Mouse (Mus musculus) left cerebral cortex, adult 2 months (tissue): ENCODE results near the gene Kat6b. TPM values are rescaled to one million over a fixed set of nuclear protein-coding genes. Genes with fewer than 3 reads are reported as not detected.

ENCODE experiments used
- DNase-seq, 2 experiments: peaks; one replicate each; pipeline ENCODE4 v3.0.0; 2021 to 2022; ENCODE audit warnings: low spot score in 2 of 2, mixed read lengths in 1 of 2; ENCODE audit errors: extremely low spot score in 1 of 2
- H3K27ac ChIP-seq: fragments of 200-600 bp; 2 replicates; pipeline ENCODE4 v1.8.1; 2022
- H3K4me3 ChIP-seq: fragments of 200-600 bp; 2 replicates; pipeline ENCODE4 v1.8.1; 2022
- CTCF ChIP-seq: fragments of 200-600 bp; IDR thresholded peaks from 2 replicates; pipeline ENCODE4 v1.8.1; 2022; ENCODE audit warnings: antibody characterized with exemption, mild to moderate bottlenecking, moderate library complexity
- intact Hi-C: fragments of 180-260 bp; cut with DNase I; formaldehyde crosslinking; loops from one replicate; pipeline ENCODE4 v1.15.1; 2025
- total RNA-seq, 2 experiments: library from RNA; stranded (reverse); gene quantifications; 2 replicates each; pipeline ENCODE4 v1.2.3; 2021

Gene Kat6b
- total RNA-seq, 2 experiments from 2014 or later = 117 to 118 TPM

DNA sequence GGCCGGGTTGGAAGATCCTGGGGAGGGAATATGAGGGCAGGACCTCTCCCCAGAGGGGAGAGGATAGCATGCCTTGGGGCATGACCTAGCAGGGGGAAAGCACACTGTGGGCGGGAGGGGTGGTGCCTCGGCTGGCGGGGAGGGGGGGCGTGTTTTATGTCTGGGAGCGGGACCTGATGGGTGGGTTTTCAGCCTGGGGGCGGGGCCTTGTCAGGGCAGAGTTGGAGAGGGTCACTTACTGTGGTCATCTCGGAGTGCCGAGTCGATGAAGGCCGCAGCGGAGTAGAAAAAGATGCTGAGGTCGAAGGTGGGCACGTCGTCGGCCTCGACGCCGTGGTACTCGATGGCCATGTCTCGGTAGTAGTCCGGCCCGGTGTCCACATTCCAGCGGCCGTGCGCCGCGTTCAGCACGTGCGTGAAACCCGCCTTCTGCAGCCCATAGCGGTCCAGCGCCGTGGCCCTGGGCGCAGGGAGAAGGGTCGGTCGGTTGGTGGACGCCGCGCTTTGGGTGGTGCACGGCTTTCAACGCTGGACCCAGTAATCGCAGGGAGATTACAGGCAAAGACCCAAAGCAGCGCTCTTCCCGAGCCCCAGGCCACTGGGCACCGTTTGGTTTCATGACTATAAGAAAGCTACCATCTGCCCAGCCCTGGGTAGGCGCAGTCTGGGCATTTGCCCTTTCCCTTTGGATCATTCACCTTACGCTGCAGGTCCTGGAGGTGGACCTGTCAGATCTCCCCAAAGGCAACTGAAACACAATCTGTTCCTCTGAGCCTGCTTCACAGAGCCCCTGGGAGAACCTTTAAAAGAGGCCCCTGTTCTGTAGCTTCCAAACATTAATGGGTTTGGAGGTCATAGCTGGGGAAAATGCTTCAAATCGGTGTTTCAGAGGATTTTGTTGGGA lies 205.4 kb downstream of the Kat6b start:
- H3K4me3 ChIP-seq = no peak overlapping the region

GRCm38 (mm10) chr14:21691070-21691469 lies 209.8 kb downstream of the Kat6b start:
- no peak overlapping the region for H3K27ac ChIP-seq
- H3K4me3 ChIP-seq = no peak overlapping the region
- no peak for DNase-seq
- no peak for TF ChIP-seq CTCF
- intact Hi-C loops = no loop called here

More for the DNA sequence above, 205.4 kb downstream of the Kat6b start:
- intact Hi-C loops = loop anchor here (10.0 kb wide), 1 partner anchor 158 kb away; the partner anchor contains the start of gene Comtd1
- TF ChIP-seq CTCF = no peak
- H3K27ac ChIP-seq = no peak overlapping the region
- DNase-seq = no peak

- no peak overlapping the region for H3K27ac ChIP-seq
- H3K4me3 ChIP-seq = no peak overlapping the region
- intact Hi-C loops = no loop called here
- TF ChIP-seq CTCF = no peak
- no peak for DNase-seq
Measured at GRCm38 (mm10) chr14:21695020-21695419, 213.8 kb downstream of the Kat6b start.

- H3K27ac ChIP-seq = no peak overlapping the region
- TF ChIP-seq CTCF = no peak
- intact Hi-C loops = no loop called here
- H3K4me3 ChIP-seq = no peak overlapping the region
- no peak for DNase-seq
Measured at GRCm38 (mm10) chr14:21696186-21696830, 215.1 kb downstream of the Kat6b start.

- Histone ChIP-seq H3K4me3 (no peak overlapping the region), H3K27ac (no peak overlapping the region)
- no peak for TF ChIP-seq CTCF
- intact Hi-C loops = no loop called here
- DNase-seq = no peak
Measured at GRCm38 (mm10) chr14:21702691-21703090, 221.5 kb downstream of the Kat6b start.

DNA sequence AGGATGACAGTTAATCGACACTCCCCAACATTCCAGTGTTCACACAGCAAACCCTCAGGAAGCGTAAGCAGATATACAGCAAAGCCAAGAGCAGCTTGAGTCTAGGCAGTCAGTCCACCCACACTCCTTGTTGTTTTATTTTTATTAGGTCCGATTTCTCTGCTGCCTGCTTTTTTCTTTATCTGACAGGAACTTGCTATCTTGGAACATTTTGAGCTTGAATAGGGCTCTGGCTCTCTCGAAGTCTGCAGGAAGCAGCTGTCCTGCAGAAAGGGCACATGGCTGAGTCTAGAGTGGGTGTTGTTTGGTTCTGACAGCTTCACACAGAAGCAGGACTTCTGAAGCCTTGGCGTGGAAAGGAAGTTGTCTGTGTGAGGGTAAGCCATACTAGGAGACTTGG lies 222.0 kb downstream of the Kat6b start:
- DNase-seq = no peak
- intact Hi-C loops = no loop called here
- Histone ChIP-seq H3K4me3 (no peak overlapping the region), H3K27ac (no peak overlapping the region)
- TF ChIP-seq CTCF = no peak

DNA sequence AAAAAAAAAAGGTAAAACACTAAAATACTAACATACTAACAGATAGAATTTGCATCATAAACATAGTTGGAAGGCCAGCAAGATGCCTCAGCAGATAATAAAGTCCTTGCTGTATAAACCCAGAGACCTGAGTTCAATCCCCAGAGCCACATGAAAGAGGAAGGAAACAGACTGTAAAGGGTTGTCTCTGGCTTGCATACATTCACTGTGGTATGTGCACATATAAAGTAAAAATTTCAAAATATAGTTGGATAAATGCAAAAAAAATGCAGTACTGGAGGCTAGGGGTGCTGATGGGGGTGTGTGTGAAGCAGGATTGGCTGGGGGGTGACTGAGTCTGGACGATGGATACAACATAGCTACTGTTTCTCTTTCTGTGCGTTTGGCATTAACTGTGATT lies 224.2 kb downstream of the Kat6b start:
- Histone ChIP-seq H3K4me3 (no peak overlapping the region), H3K27ac (no peak overlapping the region)
- no peak for DNase-seq
- no peak for TF ChIP-seq CTCF
- intact Hi-C loops = no loop called here

DNA sequence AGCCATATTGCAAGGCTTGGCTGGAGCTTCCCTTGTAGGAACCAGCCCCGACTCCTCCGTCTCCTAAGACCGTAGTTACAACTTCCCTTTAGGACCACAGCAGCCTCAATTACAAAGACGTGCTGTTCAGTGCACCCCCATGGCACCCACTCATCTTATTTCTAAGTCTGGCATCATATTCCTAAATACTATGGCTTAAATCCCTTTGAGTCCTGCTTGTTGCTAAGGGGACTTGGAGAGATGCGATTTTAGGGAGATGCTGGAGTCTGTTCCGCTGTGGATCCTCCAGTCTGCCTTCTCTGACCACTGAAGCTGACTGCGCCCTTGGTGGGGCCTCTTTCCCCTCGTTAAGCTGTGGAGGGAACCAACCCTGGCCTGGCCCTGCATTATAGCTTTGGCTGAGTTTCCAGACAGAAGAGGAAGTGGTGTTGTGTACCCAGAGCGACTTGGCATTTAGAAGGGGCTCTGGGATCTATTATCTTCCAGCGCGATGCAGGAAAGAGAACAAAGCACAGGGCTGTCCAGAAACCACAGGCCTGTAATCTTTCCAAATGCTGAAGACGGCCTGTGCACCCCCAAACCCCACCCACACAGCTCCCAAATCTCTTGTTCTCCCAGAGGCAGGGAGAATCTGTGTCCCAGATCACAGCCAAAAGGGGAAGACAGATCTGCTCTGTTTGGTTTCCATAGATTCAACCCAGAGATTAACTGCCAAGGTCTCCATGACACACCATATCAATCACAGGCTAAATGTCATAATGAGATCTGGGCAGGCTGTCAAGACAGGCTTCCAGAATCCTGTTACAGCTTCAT lies 225.7 kb downstream of the Kat6b start:
- intact Hi-C loops = no loop called here
- Histone ChIP-seq H3K4me3 (no peak overlapping the region), H3K27ac (peak overlapping the region; percentile 87)
- DNase-seq = peak; percentile 19 to 36
- no peak for TF ChIP-seq CTCF

- TF ChIP-seq CTCF = no peak; the same call in 1 of the 2 replicates
- Histone ChIP-seq H3K27ac (no peak overlapping the region), H3K4me3 (no peak overlapping the region)
- DNase-seq = no peak
- intact Hi-C loops = no loop called here
Measured at GRCm38 (mm10) chr14:21709545-21709944, 228.3 kb downstream of the Kat6b start.

GRCm38 (mm10) chr14:21711231-21711630 lies 230.0 kb downstream of the Kat6b start:
- Histone ChIP-seq H3K27ac (no peak overlapping the region), H3K4me3 (no peak overlapping the region)
- intact Hi-C loops = no loop called here
- no peak for DNase-seq
- TF ChIP-seq CTCF = no peak

- TF ChIP-seq CTCF = no peak
- intact Hi-C loops = no loop called here
- H3K4me3 ChIP-seq = no peak within 1 kb of the TSS
- H3K27ac ChIP-seq = no peak within 1 kb of the TSS
- DNase-seq = no peak
Measured at GRCm38 (mm10) chr14:21714486-21714885, 233.3 kb downstream of the Kat6b start, which contains the start of gene Dupd1. Gene Dupd1, minus strand, starts transcription at chr14:21714576.
